Comparison of ENCODE assay signal across 20 mouse cellular contexts in genomic region chr8:118031406-118031805, GRCm38 (mm10).
DNase-seq lines count a peak whose midpoint lies in the region; ATAC-seq lines count a peak whose summit lies in the region.
"Had no signal": no experiment of that assay in that cellular context is flagged by ENCODE, and none has a peak within 500 bp of the region (broad histone marks: within the 10 kb centered on the region; RNA-seq: fewer than 3 reads in every experiment).

No protein-coding gene starts in this region.

- no peak for ATAC-seq in cerebellum, adult (ENCODE audit: insufficient number of reproducible peaks, low FRiP score, low TSS enrichment)
- ATAC-seq in hindbrain, embryonic 14.5 days (ENCODE audit: low FRiP score): no peak
- ATAC-seq in hindbrain, embryonic 13.5 days (ENCODE audit: low FRiP score): no peak
- ATAC-seq: forebrain, embryonic 13.5 days; forebrain, embryonic 15.5 days had no signal

- H3K27me3 ChIP-seq in hindbrain, embryonic 14.5 days (ENCODE audit: control insufficient read depth, insufficient read depth, low read length): no peaks in the 10 kb centered on the region
- no peaks in the 10 kb centered on the region for H3K27me3 ChIP-seq in hindbrain, embryonic 13.5 days
- H3K27me3 ChIP-seq: embryonic facial prominence, embryonic 13.5 days; embryonic facial prominence, embryonic 15.5 days; forebrain, embryonic 13.5 days; forebrain, embryonic 15.5 days had no signal

- 21% methylated on average over 6 of the region's 6 CpGs for WGBS in hindbrain, embryonic 14.5 days
- WGBS in hindbrain, embryonic 13.5 days: 31% methylated on average over 6 of the region's 6 CpGs

- H3K36me3 ChIP-seq in hindbrain, embryonic 14.5 days (replicated peaks; ENCODE audit: control insufficient read depth, insufficient read depth): no peaks in the 10 kb centered on the region
- H3K36me3 ChIP-seq in hindbrain, embryonic 13.5 days: no peaks in the 10 kb centered on the region
- H3K36me3 ChIP-seq: embryonic facial prominence, embryonic 13.5 days; embryonic facial prominence, embryonic 15.5 days; forebrain, embryonic 10.5 days; forebrain, embryonic 15.5 days had no signal

- H3K27ac ChIP-seq in hindbrain, embryonic 14.5 days: no peak overlapping the region
- H3K27ac ChIP-seq in hindbrain, embryonic 13.5 days: no peak overlapping the region
- H3K27ac ChIP-seq: embryonic facial prominence, embryonic 13.5 days; embryonic facial prominence, embryonic 15.5 days; forebrain, embryonic 10.5 days; forebrain, embryonic 13.5 days; forebrain, embryonic 15.5 days had no signal

- H3K4me2 ChIP-seq in hindbrain, embryonic 14.5 days (replicated peaks): no peak overlapping the region
- no peak overlapping the region for H3K4me2 ChIP-seq in hindbrain, embryonic 13.5 days
- H3K4me2 ChIP-seq: embryonic facial prominence, embryonic 13.5 days; embryonic facial prominence, embryonic 15.5 days; forebrain, embryonic 13.5 days; forebrain, embryonic 15.5 days had no signal

- H3K9ac ChIP-seq in hindbrain, embryonic 14.5 days: no peak overlapping the region
- H3K9ac ChIP-seq in hindbrain, embryonic 13.5 days: no peak overlapping the region
- H3K9ac ChIP-seq: embryonic facial prominence, embryonic 13.5 days; embryonic facial prominence, embryonic 15.5 days; forebrain, embryonic 13.5 days; forebrain, embryonic 15.5 days had no signal

- H3K4me3 ChIP-seq in hindbrain, embryonic 14.5 days (replicated peaks; ENCODE audit: low read length): no peak overlapping the region
- no peak overlapping the region for H3K4me3 ChIP-seq in hindbrain, embryonic 13.5 days
- H3K4me3 ChIP-seq: embryonic facial prominence, embryonic 13.5 days; embryonic facial prominence, embryonic 15.5 days; erythroblast, embryonic 14.5 days; forebrain, embryonic 10.5 days; forebrain, embryonic 13.5 days; forebrain, embryonic 15.5 days had no signal

- DNase-seq in cerebellum, postnatal 14 days: peak; percentile 50 to 52
- DNase-seq in hindbrain, embryonic 14.5 days (ENCODE audit: low spot score): peak; percentile 25
- peak; percentile 3 for DNase-seq in right cerebral cortex, postnatal 25 days
- DNase-seq in right cerebral cortex, postnatal 36 days (ENCODE audit: low spot score in 2 of 2): no peak
- DNase-seq: adrenal gland, adult 2 months; adrenal gland, postnatal 10 days; adrenal gland, postnatal 25 days; cerebellum, adult 11-12 months; cerebellum, adult 8-10 months; cerebellum, adult 9-11 months; cerebellum, postnatal 36 days; embryo, embryonic 11 days had no signal

- H3K9me3 ChIP-seq in hindbrain, embryonic 14.5 days (ENCODE audit: control insufficient read depth, low read length): no peaks in the 10 kb centered on the region
- H3K9me3 ChIP-seq in hindbrain, embryonic 13.5 days: no peaks in the 10 kb centered on the region
- H3K9me3 ChIP-seq: embryonic facial prominence, embryonic 13.5 days; embryonic facial prominence, embryonic 15.5 days; forebrain, embryonic 10.5 days; forebrain, embryonic 13.5 days; forebrain, embryonic 15.5 days had no signal

- peaks cover 13% of the 10 kb centered on the region for H3K4me1 ChIP-seq in hindbrain, embryonic 14.5 days (replicated peaks; ENCODE audit: control insufficient read depth, insufficient read depth, low read length)
- H3K4me1 ChIP-seq in hindbrain, embryonic 13.5 days (replicated peaks): peaks cover 19% of the 10 kb centered on the region
- H3K4me1 ChIP-seq: embryonic facial prominence, embryonic 13.5 days; embryonic facial prominence, embryonic 15.5 days had no signal

Comparison
In these comparisons a context has a peak if more than half of its experiments do, and no peak if none do; other contexts are left out.
1. DNase-seq: peak in cerebellum, postnatal 14 days (2 of 2), hindbrain, embryonic 14.5 days (single experiment) and right cerebral cortex, postnatal 25 days (single experiment); none in right cerebral cortex, postnatal 36 days (0 of 2).